Mouse (Mus musculus) adrenal gland, adult 18-20 months (tissue): ENCODE data around the gene Tbl3. TPM values are rescaled to one million over a fixed set of nuclear protein-coding genes. Genes with fewer than 3 reads are reported as not detected.

Source experiments
- DNase-seq, 2 experiments: peaks; one replicate each; pipeline ENCODE4 v3.0.0; 2021 to 2022; ENCODE audit warnings: low spot score in 2 of 2
- long read RNA-seq, 2 experiments: library from polyadenylated mRNA; stranded (forward); transcript quantifications; one replicate each; pipeline ENCODE4 v2.0.0; 2021
- total RNA-seq, 2 experiments: library from RNA; stranded (reverse); gene quantifications; 1 replicate in 1 of 2; 2 replicates in 1 of 2; pipeline ENCODE4 v1.2.3; 2021

Gene Tbl3
- 10 to 100 TPM; 30.2 to 32.4 TPM for total RNA-seq
- long read RNA-seq, experiment 1, full-length matches to known transcripts: 37 of 47 reads
- long read RNA-seq, experiment 1, partial matches to known transcripts: 2 of 47 reads
- long read RNA-seq, experiment 1, other reads (novel, unspliced or antisense): 8 of 47 reads
- long read RNA-seq, experiment 2, full-length matches to known transcripts: 74 of 91 reads
- long read RNA-seq, experiment 2, partial matches to known transcripts: 9 of 91 reads
- long read RNA-seq, experiment 2, other reads (novel, unspliced or antisense): 8 of 91 reads

DNA sequence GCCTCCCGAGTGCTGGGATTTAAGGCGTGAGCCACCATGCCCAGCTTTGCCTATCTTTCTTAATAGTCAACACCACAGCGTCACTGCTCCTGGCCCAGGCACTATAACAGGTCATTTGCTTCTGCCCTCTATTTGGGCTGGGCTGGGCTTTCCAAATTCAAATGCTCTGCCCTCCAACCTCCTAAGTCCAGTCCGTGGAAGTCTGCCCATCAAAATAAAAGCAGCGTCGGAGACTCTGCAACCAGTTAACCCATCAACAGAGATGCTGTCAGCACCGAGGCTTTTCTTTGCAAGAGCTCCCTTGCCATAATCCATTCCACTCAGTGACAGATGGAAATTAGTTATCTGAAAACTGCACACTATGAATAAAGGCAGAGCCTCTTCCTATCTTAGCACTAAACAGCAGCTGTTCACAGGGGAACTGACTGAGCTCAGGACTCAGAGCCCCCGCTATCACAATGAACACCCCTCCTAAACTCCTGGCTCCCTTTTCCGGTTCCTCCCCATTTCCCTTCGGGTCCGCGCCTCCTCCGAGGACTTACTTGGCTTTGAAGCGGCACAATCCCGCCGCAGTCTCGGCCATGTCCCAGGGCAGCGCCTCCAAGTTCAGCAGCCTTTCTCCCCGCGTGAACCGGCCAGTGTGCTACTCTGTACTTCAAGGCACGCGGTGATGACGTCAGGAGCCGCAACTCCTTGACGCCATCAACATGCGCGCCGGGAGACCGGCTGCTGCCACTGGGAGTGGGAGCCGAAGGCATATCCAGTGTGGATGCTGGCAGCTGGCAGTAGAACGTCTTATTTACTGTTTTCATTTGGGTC is at the start of gene Tbl3:
Tbl3 (minus strand) TSS at position 679 of the 819 bp plus-strand sequence.
- peak; percentile 96 for DNase-seq

DNA sequence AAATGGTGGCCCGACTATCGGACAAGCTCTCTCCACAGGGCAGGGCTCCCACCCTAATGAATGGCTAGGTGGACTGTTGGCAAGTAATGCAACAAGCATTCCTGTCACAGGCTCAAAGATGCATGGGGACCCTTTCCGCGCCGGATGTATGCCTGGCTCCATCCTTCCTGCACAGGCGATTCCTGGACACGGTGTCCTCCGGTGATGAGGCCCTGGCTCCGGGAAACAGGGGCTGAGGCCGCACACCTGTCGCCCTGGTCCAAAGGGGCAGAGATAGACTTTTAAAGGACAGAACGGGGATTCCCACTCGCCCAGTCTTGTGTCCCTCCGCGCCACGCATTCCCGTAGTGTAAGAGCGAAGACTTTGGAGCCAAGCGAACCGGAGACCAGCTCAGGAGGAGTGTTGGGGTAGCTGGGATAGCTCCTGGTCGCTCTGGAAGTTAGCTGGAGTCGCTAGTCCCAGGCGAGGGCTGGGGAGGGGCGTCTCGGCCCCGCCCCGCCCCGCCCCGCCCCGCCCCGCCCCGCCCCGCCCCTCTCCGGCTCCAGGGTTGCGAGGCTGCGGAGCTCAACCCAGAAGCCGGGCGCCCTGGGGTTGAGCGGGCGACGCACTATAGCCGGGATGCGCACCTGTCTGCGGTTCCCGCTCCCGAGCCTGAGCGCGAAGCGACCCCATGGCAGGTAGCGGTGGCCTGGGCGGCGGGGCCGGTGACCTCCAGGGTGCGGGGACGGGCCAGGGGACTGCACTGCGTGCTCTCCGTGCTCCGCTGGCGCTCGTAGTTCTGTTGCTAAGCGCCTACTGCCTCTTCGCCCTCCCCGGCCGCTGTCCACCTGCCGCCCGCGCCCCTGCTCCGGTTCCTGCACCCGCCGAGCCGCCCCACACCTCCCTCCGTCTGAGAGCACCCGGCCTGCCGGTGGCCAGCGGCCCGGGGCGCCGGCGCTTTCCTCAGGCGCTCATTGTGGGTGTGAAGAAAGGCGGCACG is 45.2 kb upstream of the Tbl3 start, which contains the start of gene Hs3st6:
Hs3st6 (plus strand) TSS at position 574 of the 980 bp plus-strand sequence.
- peak; percentile 36 to 50 for DNase-seq

DNA sequence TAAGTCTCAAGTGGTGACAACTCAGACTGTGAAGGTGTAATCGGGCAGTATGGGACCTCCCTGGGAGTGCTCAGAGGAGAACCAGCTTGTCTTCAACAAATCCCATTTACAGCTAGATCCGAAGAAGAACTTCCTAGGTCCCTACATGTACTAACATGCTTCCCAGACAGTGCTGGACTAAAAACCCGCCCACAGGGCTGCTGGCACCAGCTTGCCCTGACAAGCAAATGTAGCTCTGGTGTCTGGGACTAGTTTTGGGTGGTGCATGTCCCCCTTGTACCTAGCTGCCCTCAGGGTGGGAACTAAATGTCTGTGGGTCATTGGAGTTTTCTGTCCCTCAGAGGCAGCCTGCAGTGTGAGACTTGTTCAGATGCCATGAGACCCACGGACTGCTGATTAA is 44.1 kb upstream of the Tbl3 start:
- no peak for DNase-seq

DNA sequence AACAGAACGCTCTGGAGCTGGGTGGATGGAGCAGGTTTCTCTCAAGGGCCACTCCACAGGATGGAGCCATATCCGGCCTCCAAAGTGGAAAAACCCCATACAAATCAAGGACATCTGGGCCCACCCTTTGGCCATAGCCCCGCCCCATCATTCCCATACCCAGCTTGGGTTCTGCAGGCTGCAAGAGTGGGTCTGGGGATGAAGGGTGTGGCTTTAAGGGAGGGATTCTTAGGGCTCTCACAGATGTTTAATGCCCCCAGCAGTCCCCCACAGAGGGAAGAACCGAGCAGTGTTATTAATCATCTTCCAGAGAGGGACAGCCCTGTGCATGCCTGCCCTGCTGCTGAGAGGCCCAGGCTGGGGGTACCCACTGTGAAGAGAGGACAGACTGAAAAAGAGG is 39.5 kb upstream of the Tbl3 start:
- DNase-seq: no peak

DNA sequence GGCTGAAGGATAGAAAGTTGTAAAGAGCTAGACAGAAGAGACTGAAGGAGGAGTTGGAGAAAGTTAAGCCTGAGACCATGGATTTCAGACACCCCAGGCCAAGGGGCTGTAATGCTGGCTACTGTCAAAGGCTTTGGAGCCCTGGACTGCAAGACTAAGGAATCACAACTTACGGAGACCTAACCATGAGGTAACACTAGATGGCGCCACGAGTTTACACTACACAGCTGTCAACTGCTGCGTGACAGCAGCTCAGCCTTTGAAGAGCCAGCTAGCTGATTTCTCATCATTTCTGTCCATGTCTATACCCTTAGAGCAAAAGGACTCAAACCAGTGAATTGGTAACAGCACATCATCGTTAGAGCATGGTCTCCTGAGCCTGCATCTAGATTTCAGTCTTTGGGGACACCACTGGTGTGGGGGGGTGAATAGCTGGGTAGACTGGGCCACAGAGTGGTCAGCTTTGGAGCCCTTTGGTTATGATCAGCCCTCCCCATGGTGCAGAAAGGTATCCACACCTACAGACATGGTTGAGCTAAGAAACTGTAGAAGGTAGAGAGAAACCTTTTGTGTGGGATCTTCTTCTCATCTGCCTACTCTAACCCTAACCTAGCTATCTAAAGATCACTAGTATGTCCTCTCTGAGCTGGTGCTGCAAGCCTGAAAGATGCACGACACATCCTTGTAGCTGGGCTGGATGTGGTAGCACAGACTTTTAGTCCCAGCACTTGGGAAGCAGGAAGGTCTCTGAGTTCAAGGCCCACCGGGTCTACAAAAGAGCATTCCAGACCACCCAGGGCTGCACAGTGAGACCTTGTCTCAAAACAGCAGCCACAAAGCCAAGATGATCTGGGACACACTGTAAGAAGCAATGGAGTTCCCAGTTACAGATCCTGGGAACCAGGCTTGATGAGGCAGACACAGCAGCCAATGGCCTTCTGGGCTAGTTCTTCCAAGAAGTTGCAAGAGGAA is 38.4 kb upstream of the Tbl3 start:
- DNase-seq: peak; percentile 82 to 85

DNA sequence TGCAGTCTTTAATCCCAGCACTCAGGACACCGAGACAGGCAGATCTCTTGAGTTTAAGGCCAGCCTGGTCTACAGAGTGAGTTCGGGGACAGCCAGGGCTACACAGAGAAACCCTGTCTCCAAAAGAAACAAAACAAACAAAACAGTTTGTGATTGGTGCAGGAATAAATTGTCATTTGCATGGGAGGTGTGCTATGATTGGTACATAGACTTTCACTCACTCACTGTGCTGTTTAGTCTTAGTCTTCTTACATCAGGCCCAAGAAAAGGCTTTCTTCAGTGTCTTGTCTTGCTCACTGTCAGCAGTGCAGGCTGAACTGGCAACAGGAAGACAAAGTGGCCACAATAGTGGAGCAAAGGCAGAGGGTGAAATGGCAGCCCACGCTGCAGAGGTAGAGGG is 36.9 kb upstream of the Tbl3 start:
- no peak for DNase-seq

DNA sequence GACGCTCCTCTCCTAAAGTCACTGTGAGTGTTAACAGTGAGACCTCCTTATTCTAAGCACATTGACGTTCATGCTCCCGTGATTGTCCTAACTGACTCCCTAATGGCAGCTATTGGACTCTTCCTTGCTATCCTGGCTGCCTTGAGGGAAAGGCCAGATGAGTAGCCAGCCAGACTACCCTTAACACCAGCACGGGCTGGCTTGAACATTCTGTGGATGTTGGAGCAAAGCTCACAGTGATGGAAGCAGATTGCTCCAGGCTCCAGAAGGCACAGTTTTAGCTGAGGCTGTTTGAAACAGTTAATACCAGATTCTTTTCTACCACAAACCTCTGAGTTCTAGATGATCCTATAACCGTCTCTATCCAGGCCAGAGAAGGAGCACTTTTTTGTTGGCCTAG is 36.4 kb upstream of the Tbl3 start:
- DNase-seq: no peak

DNA sequence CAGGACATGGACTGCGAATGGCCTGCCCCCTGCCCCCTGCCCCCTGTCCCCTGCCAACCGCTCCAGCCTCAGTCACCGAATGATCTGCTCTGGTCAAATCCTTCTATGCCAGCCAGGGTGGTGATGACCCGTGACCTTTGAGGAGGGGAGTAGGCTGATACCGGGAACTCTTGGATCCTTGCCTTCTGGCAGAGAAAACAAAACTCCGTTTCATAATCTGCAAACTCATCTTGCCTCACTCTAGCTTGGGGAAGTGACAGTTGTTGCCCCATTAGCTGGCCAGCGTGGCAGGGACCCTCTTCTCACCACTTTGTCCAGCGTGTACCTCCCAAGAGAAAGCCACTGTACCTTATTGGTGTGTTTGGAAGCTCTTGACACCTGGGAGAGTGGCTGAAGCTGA is 34.8 kb upstream of the Tbl3 start:
- no peak for DNase-seq

DNA sequence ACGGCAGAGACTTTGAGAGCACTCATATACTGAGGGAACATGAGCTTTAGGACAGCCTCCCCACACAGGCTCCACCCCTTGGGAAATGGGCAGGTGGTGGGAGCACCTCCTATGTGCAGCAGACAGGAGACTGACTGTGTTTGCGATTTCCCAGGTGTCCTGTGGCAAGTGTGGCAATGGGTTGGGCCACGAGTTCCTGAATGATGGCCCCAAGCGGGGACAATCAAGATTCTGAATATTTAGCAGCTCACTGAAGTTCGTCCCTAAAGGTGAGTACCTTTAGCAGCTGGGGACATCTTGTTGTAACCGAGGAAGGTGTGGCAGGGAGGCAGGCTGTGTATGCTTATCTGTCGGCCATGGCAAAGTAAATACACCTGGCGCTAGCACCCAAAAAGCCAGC is 32.5 kb upstream of the Tbl3 start:
- no peak for DNase-seq

DNA sequence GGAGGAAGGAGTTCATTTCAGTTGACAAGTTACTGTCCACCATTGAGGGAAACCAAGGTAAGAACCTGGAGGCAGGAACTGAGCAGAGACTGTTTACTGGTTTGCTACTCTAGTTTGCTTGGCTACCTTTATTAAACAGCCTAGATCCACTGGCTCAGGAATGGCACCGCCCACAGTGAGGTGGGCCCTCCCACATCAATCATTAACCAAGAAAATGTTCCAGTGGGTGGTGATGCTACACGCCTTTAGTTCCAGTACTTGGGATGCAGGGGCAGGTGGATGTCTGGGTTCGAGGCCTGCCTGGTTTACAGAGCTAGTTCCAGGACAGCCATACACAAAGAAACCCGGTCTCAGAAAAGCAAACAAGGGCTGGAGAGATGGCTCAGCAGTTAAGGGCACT is 30.8 kb upstream of the Tbl3 start:
- no peak for DNase-seq

DNA sequence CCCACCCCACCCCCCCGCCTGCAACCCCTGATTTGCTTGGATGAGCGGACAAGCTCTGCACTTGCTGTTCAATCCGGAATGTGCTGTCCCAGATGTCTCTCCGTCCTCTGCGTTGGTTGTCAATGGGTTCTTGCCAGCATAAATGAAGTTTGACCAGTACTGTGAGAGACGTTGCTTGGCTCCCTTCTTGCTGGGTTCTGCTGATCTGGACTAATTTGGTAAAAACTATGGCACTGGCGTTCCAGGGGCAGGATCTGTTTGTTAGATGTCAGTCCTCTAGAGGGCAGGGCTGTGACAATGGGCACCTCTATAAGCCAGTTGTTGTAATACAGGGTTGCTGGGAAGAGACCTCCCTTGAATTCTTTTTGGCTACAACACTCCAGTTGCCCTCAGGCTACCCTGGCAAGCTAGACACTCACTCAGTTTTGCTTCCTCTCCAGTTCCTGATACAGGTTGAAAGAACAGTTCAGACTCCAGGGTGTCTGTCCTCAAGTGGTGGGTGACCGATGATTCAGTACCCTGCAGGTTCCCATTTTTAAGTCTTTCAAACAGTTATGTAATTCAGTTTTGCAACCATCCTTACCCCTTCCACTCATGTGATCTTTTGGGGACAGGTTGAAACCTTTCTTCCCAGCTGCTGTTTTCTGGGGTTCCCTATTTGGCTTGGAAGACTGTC is 29.8 kb upstream of the Tbl3 start:
- no peak for DNase-seq

DNA sequence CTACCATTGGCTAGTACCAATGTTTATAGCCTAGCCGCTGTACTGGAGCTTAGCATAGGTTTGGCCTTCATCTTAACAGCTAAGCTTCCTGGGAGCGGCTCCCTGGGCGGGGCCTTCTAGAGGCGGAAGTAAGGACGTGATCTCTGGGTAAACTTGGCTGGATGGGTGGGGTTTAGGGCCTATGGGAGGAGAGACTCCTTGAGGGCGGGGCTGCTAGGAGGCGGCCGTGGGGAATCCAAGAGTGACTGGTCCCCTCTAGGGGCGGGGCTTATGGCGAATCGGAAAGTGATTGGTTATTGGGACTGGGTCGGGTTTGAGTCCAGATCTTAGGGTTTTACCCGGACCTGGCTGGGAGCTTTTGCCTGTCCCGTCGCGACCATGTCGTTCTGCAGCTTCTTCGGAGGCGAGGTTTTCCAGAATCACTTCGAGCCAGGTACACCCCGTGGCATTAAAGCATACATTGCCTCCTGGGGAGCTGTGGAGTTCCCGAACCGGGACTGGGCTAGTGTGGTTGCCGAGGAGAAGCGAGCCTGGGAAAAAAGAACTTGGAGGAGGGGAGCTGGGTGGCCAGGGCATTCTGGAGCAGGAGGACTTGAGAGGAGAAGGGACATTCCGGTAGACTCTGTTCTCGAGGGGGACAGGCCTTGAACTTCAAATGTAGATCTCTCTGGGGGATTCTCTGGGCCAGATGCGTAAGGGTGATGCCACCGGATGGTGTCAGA is 29.0 kb upstream of the Tbl3 start, which contains the start of gene Msrb1:
Msrb1 (plus strand) TSS at position 313 of the 722 bp plus-strand sequence.
- DNase-seq: peak; percentile 85 to 89

DNA sequence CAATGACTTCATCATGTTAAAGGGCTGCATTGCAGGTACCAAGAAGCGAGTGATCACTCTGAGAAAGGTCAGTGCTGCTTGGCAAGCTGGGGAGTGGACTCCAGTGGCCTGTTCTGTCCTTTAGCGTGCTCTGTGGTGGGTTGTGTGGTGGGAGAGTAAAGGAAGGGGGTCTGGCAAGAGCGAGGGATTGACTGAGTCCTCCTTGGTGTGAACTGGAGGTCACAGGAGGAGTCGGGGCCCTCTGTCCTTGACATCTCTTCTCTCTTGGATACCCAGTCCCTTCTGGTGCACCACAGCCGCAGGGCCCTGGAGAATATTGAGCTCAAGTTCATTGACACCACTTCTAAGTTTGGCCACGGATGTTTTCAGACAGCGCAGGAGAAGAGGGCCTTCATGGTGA is 28.0 kb upstream of the Tbl3 start:
- no peak for DNase-seq

DNA sequence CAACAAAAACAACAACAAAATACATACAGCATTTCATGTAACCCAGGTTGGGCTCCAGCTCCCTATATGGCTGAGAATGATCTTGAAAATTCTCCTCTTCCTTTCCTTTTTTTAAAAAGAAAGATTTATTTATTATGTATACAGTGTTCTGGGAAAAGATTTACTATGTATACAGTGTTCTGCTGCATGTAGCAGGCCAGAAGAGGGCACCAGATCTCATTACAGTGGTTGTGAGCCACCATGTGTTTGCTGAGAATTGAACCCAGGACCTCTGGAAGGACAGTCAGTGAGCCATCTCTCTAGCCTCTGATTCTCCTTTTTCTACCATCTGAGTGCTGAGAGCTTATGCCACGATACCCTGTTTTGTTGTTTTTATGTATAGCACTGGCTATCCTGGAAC is 27.1 kb upstream of the Tbl3 start:
- no peak for DNase-seq

DNA sequence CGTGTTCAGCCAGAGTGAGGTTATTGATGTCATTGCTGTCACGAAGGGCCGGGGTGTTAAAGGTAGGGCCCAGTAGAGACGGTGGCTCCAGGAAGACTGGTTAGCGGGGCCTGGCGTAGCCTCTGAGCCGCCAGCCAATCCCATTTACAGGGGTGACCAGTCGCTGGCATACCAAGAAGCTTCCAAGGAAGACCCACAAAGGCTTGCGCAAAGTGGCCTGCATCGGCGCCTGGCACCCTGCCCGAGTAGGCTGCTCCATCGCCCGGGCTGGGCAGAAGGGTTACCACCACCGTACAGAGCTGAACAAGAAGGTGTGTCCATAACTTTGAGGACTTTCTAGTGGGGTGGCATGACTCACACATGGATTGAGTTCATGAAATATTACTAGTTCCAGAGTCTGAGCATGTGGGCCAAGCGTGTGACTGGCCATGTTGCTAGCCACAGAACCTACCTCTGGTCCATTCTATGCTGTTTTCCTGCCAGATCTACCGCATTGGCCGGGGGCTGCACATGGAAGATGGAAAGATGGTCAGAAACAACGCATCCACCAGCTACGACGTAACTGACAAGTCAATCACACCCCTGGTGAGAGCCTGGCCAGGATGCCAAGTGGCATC is 26.1 kb upstream of the Tbl3 start:
- DNase-seq: no peak

DNA sequence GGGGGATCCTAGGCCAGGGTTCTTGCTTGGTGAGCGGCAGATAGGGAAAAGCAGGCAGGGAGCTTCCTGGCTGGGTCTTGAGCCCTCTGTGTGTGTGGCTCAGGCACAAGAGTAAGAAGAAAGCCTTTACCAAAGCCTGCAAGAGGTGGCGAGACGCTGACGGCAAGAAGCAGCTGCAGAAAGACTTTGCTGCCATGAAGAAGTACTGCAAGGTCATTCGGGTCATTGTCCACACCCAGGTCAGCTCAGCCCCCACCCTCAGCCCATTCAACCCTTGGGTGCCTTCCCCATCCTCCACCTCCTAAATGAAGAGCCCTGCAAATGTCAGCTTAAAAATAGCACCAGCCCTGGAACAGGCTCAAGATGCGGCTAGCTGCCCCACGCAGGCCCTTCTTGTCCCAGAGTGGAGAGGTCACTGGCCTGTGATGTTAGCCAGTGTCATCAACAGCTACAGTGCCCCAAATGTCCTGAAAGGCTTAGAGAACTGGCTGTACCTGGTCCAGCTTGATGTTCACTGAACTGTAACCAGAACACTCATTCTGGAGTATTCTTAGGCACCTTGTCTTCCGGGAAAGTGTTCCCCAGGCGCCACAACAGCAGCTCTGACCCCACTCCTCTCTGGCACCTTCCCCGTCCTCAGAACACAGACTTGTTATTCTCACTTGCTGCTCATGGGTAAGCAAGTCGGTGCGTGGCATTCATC is 24.9 kb upstream of the Tbl3 start:
- no peak for DNase-seq

DNA sequence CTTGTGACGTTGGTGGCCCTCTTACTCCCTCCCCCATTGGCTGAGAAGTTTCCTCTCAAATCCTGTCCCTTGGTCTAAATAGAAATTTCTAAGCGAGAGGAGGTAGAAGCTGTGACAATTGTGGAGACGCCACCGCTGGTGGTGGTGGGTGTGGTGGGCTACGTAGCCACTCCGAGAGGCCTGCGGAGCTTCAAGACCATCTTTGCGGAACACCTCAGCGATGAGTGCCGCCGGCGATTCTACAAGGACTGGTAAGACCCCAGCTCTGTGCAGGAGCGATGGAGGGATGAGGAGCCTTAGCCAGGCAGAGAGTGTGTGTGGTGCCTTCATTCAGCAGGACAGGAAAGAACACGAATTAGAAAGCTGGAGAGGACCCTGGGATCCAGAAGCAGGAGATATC is 23.3 kb upstream of the Tbl3 start:
- DNase-seq: no peak

DNA sequence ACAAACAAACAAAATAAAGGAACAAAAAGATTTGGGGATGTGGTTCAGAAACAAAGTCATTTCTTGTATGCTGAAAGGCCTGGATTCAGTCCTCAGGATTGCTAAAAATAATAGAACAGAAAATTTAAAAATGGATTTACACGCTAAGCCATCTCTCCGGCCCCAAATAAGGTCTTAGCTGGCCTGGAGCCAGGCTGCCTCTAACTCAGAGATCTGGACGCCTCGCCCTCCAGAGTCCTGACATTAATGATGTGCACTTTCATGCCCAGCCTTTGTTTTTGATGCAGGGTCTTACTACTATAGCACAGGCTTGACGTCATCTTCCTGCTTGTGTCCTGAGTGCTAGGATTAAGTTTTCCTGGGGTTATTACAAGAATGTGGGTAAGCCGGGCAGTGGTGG is 21.6 kb upstream of the Tbl3 start:
- DNase-seq: no peak
